Mouse (Mus musculus): ENCODE results near the gene Calml4.
A peak's percentile ranks its signal among the peaks of the same experiment; 100 is the strongest.
"Not testable (repeated sequence)": the region's sequence is repeated elsewhere in the genome, so short reads cannot be mapped to it uniquely, and the experiment has no call there.

Gene Calml4

DNA sequence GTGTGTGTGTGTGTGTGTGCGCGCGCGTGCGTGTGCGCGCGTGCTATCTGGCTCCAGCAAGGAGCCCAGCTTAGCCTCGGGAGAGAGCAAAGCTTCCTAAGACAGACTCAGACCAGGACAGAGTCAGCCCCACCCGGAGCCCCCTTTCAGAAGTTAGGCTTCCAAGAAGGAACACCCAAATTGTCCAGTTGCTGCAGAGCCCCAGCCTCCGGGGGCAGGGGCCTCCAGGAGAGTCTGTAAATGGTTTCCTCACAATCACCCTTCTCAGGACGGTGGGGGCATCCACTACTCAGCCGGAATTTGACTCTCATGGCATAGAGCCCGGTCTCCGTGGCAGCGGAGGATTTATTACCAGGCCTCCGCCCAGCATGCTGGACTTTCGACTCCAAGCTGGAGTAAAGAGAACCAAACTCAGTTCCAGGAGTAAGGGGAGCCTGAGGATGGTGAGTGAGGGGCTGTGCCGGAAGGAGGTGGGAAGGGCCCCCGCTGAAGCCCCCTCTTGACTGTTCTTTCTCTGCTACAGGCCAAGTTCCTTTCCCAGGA is at the start of gene Calml4:
Calml4 (plus strand) TSS at position 362 of the 543 bp plus-strand sequence.
- no peak for DNase-seq

DNA sequence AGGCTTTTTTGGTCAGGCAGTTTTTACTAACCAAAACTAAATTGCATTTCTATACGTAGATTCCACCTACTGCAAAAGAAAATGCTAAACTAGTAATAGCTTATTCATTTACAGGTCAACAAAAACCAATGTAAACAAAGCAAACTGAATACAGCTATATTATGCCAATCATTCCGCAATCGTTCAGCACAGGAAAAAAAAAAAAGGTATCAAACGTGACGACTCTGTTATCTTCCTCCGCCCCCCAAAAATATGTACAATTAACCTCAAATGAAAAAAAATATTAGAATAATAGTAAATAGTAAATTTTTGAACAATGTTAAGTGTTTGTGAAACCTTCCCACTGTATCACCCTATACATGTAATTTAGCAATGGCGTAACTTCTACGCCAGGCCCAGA is 47.8 kb upstream of the Calml4 start:
- DNase-seq: no peak

DNA sequence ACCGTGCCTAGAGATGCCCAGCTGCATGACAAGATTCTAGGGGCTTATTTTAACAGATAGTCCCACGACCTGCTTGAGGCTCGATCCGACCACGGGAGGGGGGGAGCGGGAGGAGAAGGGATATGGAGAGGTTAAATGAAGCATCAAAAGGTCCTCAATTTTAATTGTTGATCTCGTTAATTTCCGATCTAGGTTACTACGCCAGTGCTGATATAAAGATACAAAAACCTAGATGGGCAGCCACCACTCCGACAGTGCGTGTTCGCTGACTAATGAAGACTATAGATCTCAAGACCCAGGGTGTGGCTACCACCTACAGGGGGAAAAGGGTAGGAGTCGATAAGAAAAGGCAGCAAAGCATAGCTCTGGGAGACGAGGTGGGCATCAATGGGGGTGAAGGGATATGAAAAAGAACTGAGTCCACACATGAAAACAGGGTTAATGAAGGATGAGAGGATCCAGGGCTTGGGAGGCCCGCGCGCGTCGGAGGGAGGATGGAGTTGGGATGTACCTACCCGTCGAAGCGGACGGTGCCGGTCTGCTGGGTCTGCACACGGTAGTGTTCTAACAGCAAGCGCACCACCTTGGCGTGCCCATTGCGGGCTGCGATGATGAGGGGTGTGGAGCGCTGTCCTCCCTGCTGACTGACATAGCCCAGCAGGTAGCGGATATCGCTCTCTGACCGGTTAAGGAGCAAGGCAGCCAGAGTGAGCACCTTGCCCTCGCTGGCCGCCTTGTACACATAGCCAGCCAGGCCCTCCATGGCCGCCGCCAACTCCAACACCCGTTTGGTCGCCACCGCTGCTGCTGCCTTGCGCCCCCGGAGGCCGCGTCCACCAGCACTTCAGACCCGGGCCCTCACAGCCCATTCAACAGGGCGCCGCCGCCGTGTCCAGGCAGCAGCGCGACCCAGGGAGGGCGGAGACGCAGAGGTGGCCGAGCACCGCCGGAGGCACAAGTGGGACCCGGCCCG is 47.1 kb upstream of the Calml4 start:
- DNase-seq: peak; percentile 39

DNA sequence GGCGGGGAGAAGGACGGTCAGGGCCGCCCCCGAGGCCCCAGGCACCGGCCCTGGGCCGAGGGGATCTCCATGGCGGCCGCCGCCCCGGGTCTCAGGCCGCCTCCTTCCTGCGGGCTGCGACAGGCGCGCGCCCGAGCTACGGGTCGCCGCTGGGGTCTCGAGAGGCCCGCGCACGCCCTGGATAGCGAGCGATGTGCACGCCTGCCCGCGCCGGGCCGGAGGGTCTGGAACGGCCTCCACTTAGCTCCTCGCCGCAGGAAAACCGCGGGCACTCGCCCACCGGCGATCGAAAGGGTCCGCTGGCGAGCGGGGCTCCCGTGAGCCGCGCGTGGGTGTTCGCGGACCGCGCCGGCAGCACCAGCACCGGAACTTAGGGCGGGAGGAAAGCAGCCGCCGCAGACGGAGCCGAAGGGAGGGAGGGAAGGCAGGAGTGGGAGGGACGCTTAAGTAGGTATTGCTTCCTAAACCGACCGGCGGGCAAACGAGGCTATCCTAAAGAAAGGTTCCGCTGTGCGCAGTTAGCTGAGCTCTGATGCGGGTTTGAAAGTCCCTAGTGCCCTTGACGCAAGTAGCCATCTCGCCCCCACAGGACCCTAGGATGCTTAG is 46.3 kb upstream of the Calml4 start, which contains the start of gene Fem1b:
Fem1b (minus strand) TSS at position 419 of the 606 bp plus-strand sequence.
- peak; percentile 93 for DNase-seq

DNA sequence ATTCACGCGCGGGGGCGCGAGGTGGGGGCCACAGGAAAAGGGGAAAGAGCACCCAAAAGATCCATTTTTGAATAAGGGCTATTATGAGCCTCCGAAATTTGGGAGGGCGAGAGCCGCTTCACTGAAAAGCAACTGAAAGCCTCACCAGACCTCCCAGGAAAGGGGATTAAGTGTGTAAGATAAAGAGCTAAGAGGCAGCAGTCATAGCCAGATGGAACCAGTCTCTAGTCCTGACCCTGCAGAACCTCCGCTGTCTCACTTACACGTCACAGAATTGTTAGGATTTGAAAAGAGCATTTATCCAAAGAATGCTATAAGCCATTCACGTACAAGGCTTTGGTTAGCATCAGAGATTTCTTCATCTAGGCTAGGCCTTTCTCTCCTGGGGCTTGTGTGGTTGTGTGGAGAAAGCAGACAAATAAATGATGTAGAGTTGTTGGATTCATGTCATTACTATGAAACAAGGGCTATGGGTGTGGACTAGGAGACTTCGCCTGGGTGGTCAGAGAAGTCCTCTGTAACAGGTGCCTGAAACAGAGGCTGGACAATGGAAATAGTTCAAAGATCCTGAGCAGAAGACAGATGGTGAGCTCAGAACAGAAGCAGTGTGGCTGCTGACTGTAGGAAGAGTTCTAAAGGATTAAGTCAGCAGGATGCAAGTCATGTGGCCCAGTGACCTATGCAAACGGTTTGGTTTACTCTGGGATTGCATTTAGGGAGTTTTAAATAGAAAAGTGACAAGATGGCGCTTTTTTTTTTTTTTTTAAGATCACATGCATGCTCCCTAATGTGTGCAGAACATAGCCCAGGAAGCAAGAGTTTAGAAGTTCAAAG is 45.4 kb upstream of the Calml4 start:
- no peak for DNase-seq

DNA sequence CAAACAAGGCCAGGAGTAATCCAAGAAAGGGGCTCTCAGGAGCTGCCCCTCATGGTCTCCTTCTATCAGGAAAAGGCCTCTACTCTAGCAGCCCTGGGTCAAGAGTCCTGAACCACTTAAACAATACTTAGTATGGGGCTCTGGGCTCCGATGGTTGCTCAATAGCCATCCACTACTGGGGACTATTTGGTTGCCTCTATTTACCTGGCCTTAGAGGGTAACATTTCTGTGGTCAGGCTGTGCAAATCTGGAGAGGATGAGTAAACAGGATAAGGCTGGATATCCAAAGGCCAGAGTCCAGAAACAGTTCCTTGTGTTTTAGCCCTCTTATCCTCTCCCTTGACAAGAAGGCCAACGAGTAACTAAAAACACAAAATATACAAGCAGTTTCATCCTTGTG is 43.1 kb upstream of the Calml4 start:
- no peak for DNase-seq

DNA sequence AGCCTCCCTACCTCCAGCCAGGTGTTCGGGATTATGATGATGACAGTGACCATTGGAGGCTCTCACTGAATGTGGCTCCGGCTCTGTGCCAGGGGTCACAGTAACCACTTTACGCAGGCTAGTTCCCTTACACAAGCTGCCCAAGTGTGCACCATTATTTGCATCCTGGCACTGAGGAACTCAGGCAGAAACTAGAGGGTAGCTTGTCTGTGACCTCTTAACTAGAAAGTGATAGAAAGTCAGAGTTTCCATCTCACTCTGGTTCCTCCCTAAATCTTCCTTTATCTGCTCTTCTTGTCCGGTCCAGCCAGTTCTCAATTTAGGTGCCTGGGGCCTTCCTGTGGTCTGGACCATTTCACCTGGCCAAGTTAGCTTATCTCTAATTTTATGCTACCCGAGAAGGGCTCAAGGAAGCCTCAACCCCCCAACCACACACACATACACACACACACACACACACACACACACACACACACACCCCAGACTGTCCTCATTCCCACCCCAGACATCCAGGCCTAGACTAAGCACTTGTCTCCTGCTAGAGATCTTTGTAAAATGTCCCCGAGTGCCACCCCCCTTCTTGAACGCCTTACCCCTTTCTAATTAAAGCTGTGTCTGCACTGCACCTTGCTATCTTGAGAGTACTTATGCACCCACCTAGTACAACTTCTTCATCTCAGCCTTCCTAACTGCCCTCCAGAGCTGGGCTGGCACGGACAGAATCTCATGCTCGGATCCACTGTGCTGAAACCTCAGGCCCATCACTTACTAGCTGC is 41.4 kb upstream of the Calml4 start:
- DNase-seq: no peak

DNA sequence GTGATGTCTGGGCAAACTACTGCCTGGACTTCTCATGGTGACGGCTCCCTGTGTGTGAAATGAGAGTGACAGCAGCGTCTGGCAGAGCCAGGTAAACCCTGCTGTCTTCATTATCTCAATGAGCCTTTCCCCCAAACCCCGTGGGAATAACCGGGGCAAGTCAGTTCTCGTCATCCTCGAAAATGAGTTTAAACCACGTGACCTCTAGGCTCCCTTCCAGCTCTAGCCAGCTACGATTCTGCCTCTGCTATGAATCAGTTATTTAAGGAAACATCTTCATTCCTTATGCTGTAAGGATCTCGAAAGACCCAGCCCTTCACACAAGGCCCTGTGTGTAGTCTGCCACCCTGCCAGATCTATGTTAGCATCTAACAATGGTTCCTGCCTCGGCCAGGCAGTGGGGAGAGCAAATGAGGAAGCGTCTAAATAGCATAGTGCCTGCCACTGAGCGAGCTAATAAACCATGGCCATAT is 40.7 kb upstream of the Calml4 start:
- no peak for DNase-seq

DNA sequence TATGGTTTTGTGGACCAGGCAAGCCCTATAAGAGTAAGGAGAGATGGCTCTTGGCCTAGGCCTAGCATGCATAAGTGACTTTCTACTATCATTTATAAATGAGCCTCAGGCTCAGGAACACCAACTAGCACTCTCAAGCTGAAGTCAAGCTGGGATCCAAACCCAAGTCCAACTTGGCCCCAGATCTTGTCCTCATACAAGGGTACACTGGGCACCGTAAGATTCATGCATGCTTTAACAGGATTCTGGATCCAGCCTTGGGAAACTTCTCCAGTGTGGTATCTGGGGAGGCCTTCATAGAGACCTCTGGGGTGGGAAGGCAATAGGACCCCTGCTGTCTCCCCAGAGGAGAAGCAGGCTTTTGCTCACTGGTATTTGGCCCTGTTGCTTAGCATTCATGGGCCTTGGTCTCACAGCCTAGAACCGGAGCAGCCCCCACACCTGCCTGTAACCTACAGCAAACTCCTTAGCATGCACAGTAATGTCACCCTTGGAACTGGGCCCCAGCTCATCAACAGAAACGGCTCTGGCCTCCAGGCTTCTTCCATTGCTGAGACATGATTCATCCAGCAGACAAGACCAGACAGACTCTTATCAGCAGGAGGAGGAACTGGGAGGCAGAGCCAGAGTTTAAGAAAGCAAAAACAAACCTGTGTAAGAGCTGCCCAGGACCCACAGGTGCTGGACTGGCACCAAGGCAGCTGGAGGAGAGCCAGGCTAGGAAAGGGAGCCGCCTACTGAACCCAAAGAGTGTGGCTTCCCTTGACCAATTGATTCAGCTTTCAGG is 39.9 kb upstream of the Calml4 start:
- no peak for DNase-seq

DNA sequence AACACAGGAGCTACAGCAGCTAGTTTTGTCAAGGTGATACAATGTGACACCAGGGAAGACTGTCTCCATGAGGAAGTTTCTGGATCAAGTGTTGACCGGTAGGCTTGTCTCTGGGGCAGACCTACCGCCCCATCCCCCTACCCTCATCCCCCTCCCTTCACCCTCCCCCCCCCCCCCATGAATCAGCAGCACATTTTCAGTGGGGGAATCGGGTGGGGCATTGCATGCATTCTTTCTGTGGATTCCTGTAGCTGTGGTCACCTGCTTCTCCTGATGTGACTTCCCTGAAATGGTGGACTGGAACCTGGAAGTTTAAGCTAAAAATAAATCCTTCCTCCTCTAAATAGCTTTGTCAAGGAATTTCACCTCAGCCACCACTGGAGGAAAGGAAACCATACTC is 38.4 kb upstream of the Calml4 start:
- DNase-seq: no peak

DNA sequence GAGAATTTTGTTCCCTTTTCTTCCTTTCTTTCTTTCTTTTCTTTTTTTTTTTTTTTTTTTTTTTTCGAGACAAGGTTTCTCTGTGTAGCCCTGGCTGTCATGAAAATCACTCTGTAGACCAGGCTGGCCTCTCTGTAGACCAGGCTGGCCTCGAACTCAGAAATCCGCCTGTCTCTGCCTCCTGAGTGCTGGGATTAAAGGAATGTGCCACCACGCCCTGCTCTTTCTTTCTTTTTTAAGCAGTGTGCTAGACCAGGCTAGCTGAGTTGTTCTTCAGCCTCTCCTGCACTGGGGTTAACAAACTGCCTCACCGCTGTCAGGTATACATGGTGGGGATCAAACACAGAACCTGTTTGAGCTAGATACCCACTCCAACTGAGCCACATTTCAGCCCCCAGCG is 38.0 kb upstream of the Calml4 start:
- DNase-seq: not testable (repeated sequence)

DNA sequence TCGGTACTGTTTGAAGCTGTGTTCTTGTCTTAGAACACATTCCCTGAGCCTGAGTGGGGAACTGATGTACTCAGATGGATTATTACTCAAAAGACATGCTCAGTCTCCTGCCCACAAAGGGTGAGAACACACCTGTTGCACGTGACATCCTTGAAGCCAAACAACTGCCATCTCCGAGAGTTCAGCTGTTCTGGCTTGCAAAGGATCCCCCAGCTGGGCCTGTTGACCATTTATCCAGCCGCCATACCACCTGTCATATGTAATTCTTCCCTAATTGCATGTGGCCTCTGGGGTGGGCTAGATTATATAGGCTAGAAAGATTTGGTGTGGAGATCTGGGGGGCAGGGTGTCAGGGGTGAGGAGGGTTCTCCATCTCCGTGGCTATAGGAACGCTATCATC is 37.1 kb upstream of the Calml4 start:
- DNase-seq: no peak

DNA sequence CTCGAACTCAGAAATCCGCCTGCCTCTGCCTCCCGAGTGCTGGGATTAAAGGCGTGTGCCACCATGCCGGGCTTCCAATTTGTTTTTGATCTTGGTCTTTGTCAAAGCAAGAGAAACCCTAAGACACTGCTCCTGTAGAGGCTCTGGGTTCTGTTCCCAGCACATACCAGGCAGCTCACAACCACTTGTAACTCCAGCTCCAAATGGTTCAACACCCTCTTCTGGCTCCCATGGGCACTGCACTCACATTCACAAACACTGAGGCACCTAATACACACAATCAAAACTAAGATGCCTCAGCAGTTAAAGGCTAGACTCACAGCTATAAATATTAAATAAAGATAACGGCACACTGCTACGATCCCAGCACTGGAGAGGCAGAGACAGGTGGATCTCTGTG is 36.1 kb upstream of the Calml4 start:
- no peak for DNase-seq

DNA sequence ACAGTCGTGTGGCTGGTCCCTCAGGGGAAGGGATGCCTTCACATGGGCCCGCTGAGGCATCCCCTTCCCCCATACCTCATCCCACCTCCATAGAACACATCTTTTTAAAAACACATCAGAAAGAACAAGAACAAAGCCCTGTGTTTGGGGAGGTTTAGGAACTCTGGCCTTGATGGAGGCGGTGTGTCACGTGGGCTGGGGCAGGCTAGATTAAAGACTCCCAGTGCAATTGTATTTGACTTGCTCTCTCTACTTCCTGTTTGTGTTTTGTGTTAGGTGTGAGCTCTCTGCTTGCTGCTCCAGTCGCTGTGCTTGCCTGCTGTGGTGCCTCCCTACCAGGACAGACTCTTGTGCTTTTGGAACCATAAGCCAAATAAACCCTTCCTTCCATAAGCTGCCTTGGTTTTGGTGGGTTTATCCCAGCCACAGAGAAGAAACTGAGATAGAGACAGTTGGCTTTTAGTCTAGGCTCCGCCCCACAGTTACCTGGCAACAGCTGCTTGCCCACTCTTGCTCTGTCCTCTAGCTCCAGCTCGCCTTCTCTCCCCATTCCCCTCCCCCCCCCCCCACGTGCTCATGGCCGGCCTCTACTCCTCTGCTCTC is 32.0 kb upstream of the Calml4 start:
- DNase-seq: peak; percentile 44

DNA sequence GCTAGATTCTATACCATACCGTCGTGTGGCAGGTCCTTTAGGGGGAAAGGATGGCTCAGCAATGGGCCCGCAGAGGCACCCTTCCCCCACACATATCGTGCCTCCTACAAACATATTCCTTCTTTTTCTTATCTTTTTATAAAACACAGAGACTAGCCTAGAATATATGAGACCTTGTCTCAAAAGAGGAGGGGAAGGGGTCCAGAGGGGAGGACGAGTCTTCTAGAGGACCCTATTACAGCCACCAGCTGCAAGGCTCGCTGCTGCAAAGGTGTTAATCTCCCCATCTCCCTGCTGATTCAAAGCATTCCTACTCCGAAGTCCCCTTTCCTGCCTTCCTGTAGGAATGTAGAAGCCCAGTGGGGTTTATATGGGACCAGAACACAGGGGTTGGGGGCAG is 31.4 kb upstream of the Calml4 start:
- no peak for DNase-seq

DNA sequence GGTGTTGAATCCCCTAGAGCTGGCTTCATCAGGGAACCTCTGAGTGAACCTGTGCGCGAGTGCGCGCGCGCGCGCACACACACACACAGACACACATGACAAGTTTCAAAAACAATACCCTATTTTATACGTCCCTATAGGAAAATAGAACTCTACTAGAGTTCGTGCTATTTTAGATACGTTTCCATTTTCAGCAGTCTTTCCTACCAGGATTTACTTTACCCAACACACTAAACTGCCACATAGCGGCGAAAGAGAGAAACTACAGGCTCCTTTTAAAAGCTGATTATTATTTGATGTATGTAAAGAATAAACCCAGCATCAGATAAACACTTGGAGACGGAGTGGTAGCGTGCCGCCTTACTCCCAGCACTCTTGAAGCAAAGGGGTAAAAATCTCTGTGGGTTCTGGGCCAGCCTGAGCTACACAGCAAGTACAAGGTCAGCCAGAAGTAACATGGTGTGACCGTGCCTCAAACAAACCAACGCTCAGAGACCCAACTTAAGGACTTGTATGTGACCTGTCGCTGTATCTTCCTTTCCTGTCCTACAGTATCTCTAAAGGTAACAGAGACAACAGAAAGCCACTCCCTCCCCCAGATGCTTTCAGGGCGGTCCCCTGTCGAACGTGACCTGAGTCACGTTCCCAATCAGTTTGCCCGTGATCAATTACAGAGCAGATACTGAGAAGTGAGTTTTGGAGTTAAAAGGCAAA is 29.8 kb upstream of the Calml4 start:
- no peak for DNase-seq

DNA sequence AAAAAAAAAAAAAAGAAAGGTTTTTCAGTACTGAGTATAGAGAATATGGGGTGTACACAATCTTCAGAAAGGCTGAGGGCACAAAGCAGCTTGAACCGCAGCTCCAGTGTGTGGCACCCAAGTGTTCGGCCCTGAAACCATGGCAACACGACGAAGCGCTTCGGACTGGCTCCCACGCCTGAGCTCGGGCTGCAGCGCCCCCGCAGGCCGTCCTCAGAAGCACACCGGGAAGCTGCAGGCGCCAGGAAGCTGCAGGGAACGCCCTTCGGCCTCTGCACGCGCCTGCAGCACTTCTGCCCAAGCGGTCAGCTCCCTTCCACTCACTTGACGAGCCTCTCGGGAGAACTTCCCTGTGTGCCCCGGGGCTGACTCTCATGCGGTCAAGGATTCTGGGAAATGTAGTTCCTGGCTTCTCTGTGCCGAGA is 29.2 kb upstream of the Calml4 start:
- DNase-seq: peak; percentile 88

DNA sequence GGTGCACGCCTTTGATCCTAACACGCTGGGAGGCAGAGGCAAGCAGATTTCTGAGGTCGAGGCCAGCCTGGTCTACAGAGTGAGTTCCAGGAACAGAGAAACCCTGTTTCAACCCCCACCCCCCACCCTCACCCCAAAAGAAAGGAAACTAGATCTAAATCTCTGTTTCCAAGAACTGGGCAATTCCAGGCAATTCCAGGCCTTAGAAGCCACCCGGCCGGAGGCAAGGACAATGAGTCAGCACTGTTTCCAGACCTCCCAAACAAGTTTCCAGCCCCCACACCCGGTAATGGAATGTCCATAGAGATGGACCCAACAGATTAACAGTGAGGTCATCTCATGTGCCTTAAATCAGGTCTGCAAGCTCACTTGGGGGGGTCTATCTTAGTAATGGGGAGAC is 28.0 kb upstream of the Calml4 start:
- no peak for DNase-seq

DNA sequence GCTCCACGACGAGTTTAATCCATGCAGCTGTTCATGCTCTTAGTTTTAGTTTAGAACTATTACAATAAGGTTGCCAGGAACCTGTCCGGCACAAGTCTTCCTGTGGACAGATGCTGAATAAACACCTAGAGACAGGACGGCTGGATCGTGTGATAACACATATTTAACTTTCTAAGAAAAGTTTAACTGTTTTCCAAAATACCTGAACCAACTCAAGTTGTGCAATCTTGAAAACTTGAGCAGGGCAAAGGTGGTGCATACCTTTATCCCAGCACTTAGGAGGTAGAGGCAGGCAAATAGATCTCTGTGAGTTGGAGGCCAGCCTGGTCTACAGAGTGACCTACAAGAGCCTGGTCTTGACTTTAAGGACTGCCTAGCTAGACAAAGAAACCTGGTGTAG is 23.0 kb upstream of the Calml4 start:
- DNase-seq: no peak
